Comparison of ENCODE assay signal across 22 mouse cellular contexts in the genomic region with DNA sequence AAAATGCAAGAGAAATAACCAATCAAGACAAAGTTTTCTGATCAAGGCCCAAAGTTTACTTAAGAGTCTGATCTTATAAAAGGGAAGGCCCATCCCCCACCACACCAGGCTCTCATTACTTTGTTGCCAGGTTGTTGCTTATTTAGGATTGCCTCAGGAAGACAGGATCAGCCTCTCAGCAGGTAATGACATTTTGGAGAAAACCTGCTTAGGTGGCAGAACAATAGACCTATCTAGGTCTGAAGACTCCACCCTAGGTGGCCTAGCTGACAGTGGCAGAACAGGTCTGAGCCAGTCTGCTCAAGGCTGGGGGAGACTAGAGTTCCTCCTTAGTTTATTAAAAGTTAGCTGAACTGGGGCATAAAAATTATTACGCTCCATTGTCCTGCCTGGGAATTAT.
DNase-seq lines count a peak whose midpoint lies in the region.
"Had no signal": no experiment of that assay in that cellular context is flagged by ENCODE, and none has a peak within 500 bp of the region (broad histone marks: within the 10 kb centered on the region; RNA-seq: fewer than 3 reads in every experiment).

No protein-coding gene starts in this region.

- peak; percentile 61 for DNase-seq in ES-CJ7 (ENCODE audit: low read depth, low spot score)
- DNase-seq in R1 (ENCODE audit: low read depth, low spot score): peak; percentile 92
- peak; percentile 31 for DNase-seq in ZHBTc4 (ENCODE audit: low read depth, low spot score)
- DNase-seq in hindbrain, embryonic 10.5 days (ENCODE audit: low spot score): no peak
- DNase-seq in limb, embryonic 10.5 days (ENCODE audit: low spot score): no peak
- DNase-seq in retina, embryonic 14.5 days (ENCODE audit: low spot score): no peak
- DNase-seq: adrenal gland, adult 2 months; adrenal gland, adult 8-10 months; adrenal gland, postnatal 10 days; adrenal gland, postnatal 14 days; adrenal gland, postnatal 25 days; adrenal gland, postnatal 36 days; B cell, adult 2 months; cerebellum, adult 11 months; cerebellum, adult 11-12 months; cerebellum, adult 18-20 months; cerebellum, adult 2 months; cerebellum, adult 8-10 months; cerebellum, adult 9-10 months had no signal

- no peaks in the 10 kb centered on the region for H3K36me3 ChIP-seq in hindbrain, embryonic 10.5 days
- no peaks in the 10 kb centered on the region for H3K36me3 ChIP-seq in limb, embryonic 10.5 days
- H3K36me3 ChIP-seq: G1E had no signal

- peaks cover 16% of the 10 kb centered on the region for H3K9me3 ChIP-seq in hindbrain, embryonic 10.5 days
- H3K9me3 ChIP-seq in limb, embryonic 10.5 days (replicated peaks): no peaks in the 10 kb centered on the region

- no peak overlapping the region for H3K4me3 ChIP-seq in hindbrain, embryonic 10.5 days
- H3K4me3 ChIP-seq in limb, embryonic 10.5 days: no peak overlapping the region

- no peaks in the 10 kb centered on the region for H3K27me3 ChIP-seq in hindbrain, embryonic 10.5 days (ENCODE audit: insufficient read depth, poor library complexity, severe bottlenecking)
- no peaks in the 10 kb centered on the region for H3K27me3 ChIP-seq in limb, embryonic 10.5 days (ENCODE audit: low read depth, poor library complexity, severe bottlenecking)
- H3K27me3 ChIP-seq: CH12.LX, Patski had no signal

- 86% methylated on average over 1 of the region's 1 CpGs for WGBS in hindbrain, embryonic 10.5 days
- 94% methylated on average over 1 of the region's 1 CpGs for WGBS in limb, embryonic 10.5 days

- H3K27ac ChIP-seq in hindbrain, embryonic 10.5 days: no peak overlapping the region
- no peak overlapping the region for H3K27ac ChIP-seq in limb, embryonic 10.5 days

- no peaks in the 10 kb centered on the region for H3K4me1 ChIP-seq in hindbrain, embryonic 10.5 days (replicated peaks)
- no peaks in the 10 kb centered on the region for H3K4me1 ChIP-seq in limb, embryonic 10.5 days

Comparison
In these comparisons a context has a peak if more than half of its experiments do, and no peak if none do; other contexts are left out.
1. DNase-seq: peak in ES-CJ7 (single experiment), R1 (single experiment) and ZHBTc4 (single experiment); none in hindbrain, embryonic 10.5 days (single experiment), limb, embryonic 10.5 days (single experiment) and retina, embryonic 14.5 days (single experiment).